Mouse (Mus musculus) heart, adult 2 months (tissue): Measurements from ENCODE around the gene Ramp2.

Experiments
- CTCF ChIP-seq: fragments of 200-600 bp; IDR thresholded peaks from 2 replicates; pipeline ENCODE4 v1.8.1; 2022; ENCODE audit warnings: antibody characterized with exemption, mild to moderate bottlenecking, moderate library complexity
- POLR2A ChIP-seq: fragments of 200-500 bp; IDR thresholded peaks from 2 replicates; pipeline ENCODE4 v1.6.1; 2011; ENCODE audit warnings: mild to moderate bottlenecking, low read depth, low read length, control low read depth; ENCODE audit not compliant: insufficient read depth

GRCm38 (mm10) chr11:101276319-101277070, 30.7 kb downstream of the Ramp2 start:
- TF ChIP-seq CTCF: no peak
- TF ChIP-seq POLR2A: no peak
